Mouse (Mus musculus) hindbrain, embryonic 13.5 days (tissue): Measurements from ENCODE around the gene Inpp5d. TPM values are rescaled to one million over a fixed set of nuclear protein-coding genes. Genes with fewer than 3 reads are reported as not detected.

ENCODE experiments used
- ATAC-seq: fragments of 200-750 bp; cut with Nextera tagmentation; 2 replicates; pipeline ENCODE4 v1.8.0; 2017; ENCODE audit warnings: moderate TSS enrichment; ENCODE audit not compliant: low FRiP score
- H3K27ac ChIP-seq: fragments of 300-500 bp; sonication (generic); 2 replicates; pipeline ENCODE4 v1.5.1; 2015; ENCODE audit warnings: inconsistent platforms, mild to moderate bottlenecking, moderate library complexity
- H3K27me3 ChIP-seq: fragments of 300-500 bp; sonication (generic); 2 replicates; pipeline ENCODE4 v1.6.1; 2015; ENCODE audit warnings: mild to moderate bottlenecking, inconsistent platforms
- H3K36me3 ChIP-seq: fragments of 300-500 bp; sonication (generic); 2 replicates; pipeline ENCODE4 v1.6.1; 2015; ENCODE audit warnings: mild to moderate bottlenecking, inconsistent platforms
- H3K4me1 ChIP-seq: fragments of 300-500 bp; sonication (generic); replicated peaks from 2 replicates; pipeline ENCODE4 v1.6.1; 2015; ENCODE audit warnings: inconsistent platforms
- H3K4me2 ChIP-seq: fragments of 300-500 bp; sonication (generic); 2 replicates; pipeline ENCODE4 v1.6.1; 2015; ENCODE audit warnings: inconsistent platforms, mild to moderate bottlenecking, moderate library complexity
- H3K4me3 ChIP-seq: fragments of 300-500 bp; sonication (generic); 2 replicates; pipeline ENCODE4 v1.5.1; 2015; ENCODE audit warnings: mild to moderate bottlenecking, inconsistent platforms
- H3K9ac ChIP-seq: fragments of 300-500 bp; sonication (generic); 2 replicates; pipeline ENCODE4 v1.6.1; 2015; ENCODE audit warnings: mild to moderate bottlenecking, inconsistent platforms
- H3K9me3 ChIP-seq: fragments of 300-500 bp; sonication (generic); 2 replicates; pipeline ENCODE4 v1.6.1; 2016; ENCODE audit warnings: inconsistent platforms
- WGBS: fragments of 180-500 bp; shearing (Covaris S2); methylation state at CpG from one replicate; pipeline ENCODE4 v1.1.7; 2015; 5-methylcytosine and 5-hydroxymethylcytosine counted together
- polyA plus RNA-seq: library from polyadenylated mRNA; unstranded; fragments of >200 nt; fragmentation: Nextera tagmentation; extraction: Ambion mirVana; gene quantifications from 2 replicates; pipeline ENCODE4 v1.2.1, GENCODE M21; 2015

The Inpp5d gene
- polyA plus RNA-seq, 1 experiment from 2014 or later: 4.1 TPM

- 68% methylated on average over 2 of the region's 2 CpGs for WGBS
Observed at GRCm38 (mm10) chr1:87626344-87626743, 6.2 kb downstream of the Inpp5d start.

GRCm38 (mm10) chr1:87628085-87628484, 8.0 kb downstream of the Inpp5d start:
- Histone ChIP-seq H3K4me3 (no peak overlapping the region), H3K9ac (no peak overlapping the region), H3K4me2 (no peak overlapping the region), H3K27ac (no peak overlapping the region), H3K9me3 (no peaks in the 10 kb centered on the region), H3K36me3 (no peaks in the 10 kb centered on the region), H3K4me1 (no peaks in the 10 kb centered on the region), H3K27me3 (no peaks in the 10 kb centered on the region)
- no peak for ATAC-seq
- 76% methylated on average over 2 of the region's 2 CpGs for WGBS

More at GRCm38 (mm10) chr1:87626344-87626743, 6.2 kb downstream of the Inpp5d start:
- no peak overlapping the region for H3K4me2 ChIP-seq
- no peaks in the 10 kb centered on the region for H3K36me3 ChIP-seq
- no peaks in the 10 kb centered on the region for H3K4me1 ChIP-seq
- no peak overlapping the region for H3K4me3 ChIP-seq
- ATAC-seq: no peak
- no peaks in the 10 kb centered on the region for H3K27me3 ChIP-seq
- H3K9ac ChIP-seq: no peak overlapping the region
- no peaks in the 10 kb centered on the region for H3K9me3 ChIP-seq
- no peak overlapping the region for H3K27ac ChIP-seq

GRCm38 (mm10) chr1:87631584-87631983, 11.5 kb downstream of the Inpp5d start:
- H3K36me3 ChIP-seq: no peaks in the 10 kb centered on the region
- H3K27ac ChIP-seq: no peak overlapping the region
- ATAC-seq: no peak
- H3K4me2 ChIP-seq: no peak overlapping the region
- H3K9ac ChIP-seq: no peak overlapping the region
- H3K4me1 ChIP-seq: no peaks in the 10 kb centered on the region
- no peak overlapping the region for H3K4me3 ChIP-seq
- no peaks in the 10 kb centered on the region for H3K9me3 ChIP-seq
- 89% methylated on average over 10 of the region's 10 CpGs for WGBS
- no peaks in the 10 kb centered on the region for H3K27me3 ChIP-seq

DNA sequence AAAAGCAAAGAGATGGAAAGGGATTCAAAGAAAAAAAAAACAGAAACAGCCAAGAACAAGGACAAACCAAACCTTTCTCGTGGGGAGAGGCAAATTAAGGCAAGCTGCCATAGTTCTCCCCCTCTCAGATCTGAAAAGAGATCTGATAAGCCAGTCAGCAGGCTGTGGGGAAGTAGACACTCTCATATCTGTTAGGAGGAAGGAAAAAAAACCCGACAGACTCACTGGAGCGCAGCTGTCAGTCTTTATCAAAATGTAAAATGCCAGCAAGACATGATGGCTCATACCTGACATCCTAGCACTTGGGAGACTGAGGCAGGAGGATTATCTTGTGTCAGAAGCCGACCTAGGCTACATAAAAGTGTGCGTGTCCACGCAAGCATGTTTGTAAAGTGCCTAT, 12.1 kb downstream of the Inpp5d start:
- no peak for ATAC-seq
- H3K4me2 ChIP-seq: no peak overlapping the region
- no peak overlapping the region for H3K9ac ChIP-seq
- H3K27me3 ChIP-seq: no peaks in the 10 kb centered on the region
- H3K27ac ChIP-seq: no peak overlapping the region
- WGBS: 81% methylated on average over 6 of the region's 6 CpGs
- no peaks in the 10 kb centered on the region for H3K9me3 ChIP-seq
- H3K4me3 ChIP-seq: no peak overlapping the region
- no peaks in the 10 kb centered on the region for H3K4me1 ChIP-seq
- H3K36me3 ChIP-seq: no peaks in the 10 kb centered on the region

DNA sequence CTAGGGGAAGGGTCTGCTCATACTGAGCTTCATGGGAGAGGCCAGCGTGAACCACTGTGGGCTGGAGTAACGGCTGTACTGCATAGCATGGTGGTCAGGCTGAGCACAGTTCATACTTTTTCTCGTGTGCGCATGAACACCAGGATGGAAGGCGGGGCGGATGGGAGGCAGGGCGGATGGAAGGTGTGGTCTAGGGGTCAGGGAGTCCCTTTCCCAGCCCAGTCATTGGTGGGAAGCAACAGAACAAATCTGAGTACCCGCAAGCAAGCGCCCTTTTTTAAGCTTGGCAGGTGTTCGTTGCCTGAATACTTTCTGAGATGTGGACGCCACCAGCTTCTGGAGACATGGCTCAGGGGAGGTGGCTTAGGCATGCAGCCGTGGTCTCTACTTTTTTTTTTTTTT, 16.6 kb downstream of the Inpp5d start:
- Histone ChIP-seq H3K36me3 (no peaks in the 10 kb centered on the region), H3K4me2 (no peak overlapping the region), H3K4me3 (no peak overlapping the region), H3K27me3 (no peaks in the 10 kb centered on the region), H3K27ac (no peak overlapping the region), H3K9me3 (no peaks in the 10 kb centered on the region), H3K9ac (no peak overlapping the region), H3K4me1 (no peaks in the 10 kb centered on the region)
- ATAC-seq: no peak
- 87% methylated on average over 12 of the region's 12 CpGs for WGBS

GRCm38 (mm10) chr1:87637121-87637877, 17.2 kb downstream of the Inpp5d start:
- no peak overlapping the region for H3K4me2 ChIP-seq
- no peaks in the 10 kb centered on the region for H3K9me3 ChIP-seq
- H3K4me3 ChIP-seq: no peak overlapping the region
- no peaks in the 10 kb centered on the region for H3K36me3 ChIP-seq
- no peak overlapping the region for H3K9ac ChIP-seq
- H3K27ac ChIP-seq: no peak overlapping the region
- H3K4me1 ChIP-seq: no peaks in the 10 kb centered on the region
- WGBS: 90% methylated on average over 4 of the region's 4 CpGs
- ATAC-seq: peak; percentile 28; the same call in 1 of the 2 replicates
- no peaks in the 10 kb centered on the region for H3K27me3 ChIP-seq

GRCm38 (mm10) chr1:87637878-87638600, 17.9 kb downstream of the Inpp5d start:
- Histone ChIP-seq H3K4me2 (no peak overlapping the region), H3K9ac (no peak overlapping the region), H3K9me3 (no peaks in the 10 kb centered on the region), H3K27me3 (no peaks in the 10 kb centered on the region), H3K27ac (no peak overlapping the region), H3K4me3 (no peak overlapping the region), H3K36me3 (no peaks in the 10 kb centered on the region), H3K4me1 (no peaks in the 10 kb centered on the region)
- ATAC-seq: no peak
- WGBS: 88% methylated on average over 4 of the region's 4 CpGs

- WGBS: 88% methylated on average over 8 of the region's 8 CpGs
- Histone ChIP-seq H3K27me3 (no peaks in the 10 kb centered on the region), H3K36me3 (no peaks in the 10 kb centered on the region), H3K27ac (peak overlapping the region; percentile 35; the same call in 1 of the 2 replicates), H3K9ac (no peak overlapping the region), H3K4me2 (no peak overlapping the region), H3K9me3 (no peaks in the 10 kb centered on the region), H3K4me1 (no peaks in the 10 kb centered on the region), H3K4me3 (no peak overlapping the region)
- no peak for ATAC-seq
Observed at GRCm38 (mm10) chr1:87639724-87640123, 19.6 kb downstream of the Inpp5d start.

DNA sequence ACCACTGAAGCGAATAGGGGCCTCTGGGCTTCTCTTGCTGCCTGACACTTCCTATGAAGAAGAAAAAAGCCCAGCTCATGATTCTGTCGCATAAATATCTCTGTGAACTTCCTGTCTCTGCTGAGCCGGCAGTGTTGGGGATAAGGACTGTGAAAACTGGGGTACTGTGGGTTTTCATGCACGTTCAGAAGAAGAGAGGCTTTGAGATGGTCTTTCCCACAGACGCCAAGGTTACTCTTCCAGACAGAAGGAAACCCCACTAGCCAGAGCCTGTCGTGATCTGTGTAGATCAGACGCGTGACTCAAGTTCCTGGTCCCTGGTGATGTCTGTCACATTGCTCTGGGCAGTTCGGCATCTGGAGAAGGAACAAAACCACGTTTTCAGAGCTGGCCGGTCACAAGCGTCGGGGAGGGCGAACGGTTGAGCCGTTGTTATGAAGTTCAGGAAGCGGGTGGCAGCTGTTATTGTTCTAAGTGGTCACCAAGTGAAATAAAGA, 20.1 kb downstream of the Inpp5d start:
- Histone ChIP-seq H3K4me1 (no peaks in the 10 kb centered on the region), H3K4me3 (no peak overlapping the region), H3K36me3 (no peaks in the 10 kb centered on the region), H3K27me3 (no peaks in the 10 kb centered on the region), H3K9me3 (no peaks in the 10 kb centered on the region), H3K9ac (no peak overlapping the region), H3K4me2 (no peak overlapping the region), H3K27ac (0 out of 2 replicates have a peak overlapping the region, but pooled peaks have one; percentile 35)
- 72% methylated on average over 17 of the region's 17 CpGs for WGBS
- ATAC-seq: no peak

DNA sequence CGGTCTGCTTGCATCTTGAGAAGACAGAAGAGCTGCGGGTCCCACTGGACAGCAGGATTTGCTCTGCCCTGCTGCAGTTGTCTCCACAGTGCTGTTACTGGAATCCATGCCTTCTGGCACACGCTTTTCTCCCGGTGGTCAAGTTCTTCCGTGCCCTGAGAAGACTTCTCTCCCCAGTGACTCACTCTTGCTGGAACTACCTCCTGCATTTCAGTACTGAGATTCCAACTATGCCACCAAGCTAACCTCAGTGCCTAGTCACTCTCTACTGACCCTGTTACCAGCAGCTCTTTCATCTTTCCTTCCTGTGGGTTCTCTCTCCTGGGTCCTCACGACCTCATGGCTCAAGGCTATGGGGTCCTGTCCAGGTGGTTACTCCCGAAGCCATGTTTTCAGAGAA, 22.9 kb downstream of the Inpp5d start:
- Histone ChIP-seq H3K9me3 (no peaks in the 10 kb centered on the region), H3K9ac (no peak overlapping the region), H3K27ac (no peak overlapping the region), H3K36me3 (no peaks in the 10 kb centered on the region), H3K4me3 (no peak overlapping the region), H3K4me2 (no peak overlapping the region), H3K27me3 (no peaks in the 10 kb centered on the region), H3K4me1 (no peaks in the 10 kb centered on the region)
- ATAC-seq: no peak
- 89% methylated on average over 7 of the region's 7 CpGs for WGBS

DNA sequence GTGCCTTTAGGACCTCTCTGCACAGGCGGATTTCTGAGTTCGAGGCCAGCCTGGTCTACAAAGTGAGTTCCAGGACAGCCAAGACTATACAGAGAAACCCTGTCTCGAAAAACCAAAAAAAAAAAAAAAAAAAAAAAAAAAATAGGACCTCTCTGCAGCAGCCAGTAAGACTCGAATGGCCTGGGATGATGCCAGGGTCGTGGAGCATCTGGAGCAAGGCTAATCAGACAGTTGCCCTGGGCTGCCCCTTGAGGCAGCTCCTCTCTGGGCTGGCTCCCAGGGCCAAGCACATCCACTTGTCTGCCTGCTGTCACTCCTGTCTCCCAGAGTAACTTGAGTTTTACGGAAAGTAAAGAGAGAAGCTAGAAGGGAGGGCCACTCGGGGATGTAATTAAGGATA, 24.9 kb downstream of the Inpp5d start:
- H3K4me3 ChIP-seq: no peak overlapping the region
- H3K27me3 ChIP-seq: no peaks in the 10 kb centered on the region
- H3K36me3 ChIP-seq: no peaks in the 10 kb centered on the region
- ATAC-seq: no peak
- H3K4me1 ChIP-seq: no peaks in the 10 kb centered on the region
- H3K9me3 ChIP-seq: no peaks in the 10 kb centered on the region
- WGBS: 77% methylated on average over 7 of the region's 7 CpGs
- H3K9ac ChIP-seq: no peak overlapping the region
- no peak overlapping the region for H3K4me2 ChIP-seq
- H3K27ac ChIP-seq: no peak overlapping the region

DNA sequence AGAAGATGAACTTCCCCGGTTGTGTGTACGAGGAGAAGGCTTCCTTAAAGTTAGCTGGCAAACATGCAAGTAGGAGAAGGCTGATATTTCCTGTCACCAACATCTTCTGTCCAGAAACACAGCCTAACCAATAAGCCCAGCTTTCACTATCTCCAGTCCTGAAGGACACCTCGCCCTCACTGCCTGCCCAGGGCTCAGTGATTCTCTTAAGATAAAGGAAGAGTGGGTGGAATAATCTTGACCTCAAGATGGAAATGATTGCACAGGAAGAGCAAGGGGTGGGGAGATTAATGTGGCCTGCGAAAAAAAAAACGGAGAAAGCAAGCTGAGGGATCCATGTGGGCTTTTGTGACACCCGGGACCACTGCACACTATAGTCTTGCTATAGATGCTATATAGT, 25.6 kb downstream of the Inpp5d start:
- no peaks in the 10 kb centered on the region for H3K4me1 ChIP-seq
- H3K9ac ChIP-seq: no peak overlapping the region
- no peaks in the 10 kb centered on the region for H3K9me3 ChIP-seq
- ATAC-seq: no peak
- H3K27ac ChIP-seq: no peak overlapping the region
- 85% methylated on average over 6 of the region's 6 CpGs for WGBS
- no peak overlapping the region for H3K4me2 ChIP-seq
- no peaks in the 10 kb centered on the region for H3K36me3 ChIP-seq
- no peaks in the 10 kb centered on the region for H3K27me3 ChIP-seq
- no peak overlapping the region for H3K4me3 ChIP-seq
